Mouse (Mus musculus) heart, adult 2 months (tissue): Measurements from ENCODE around the gene Fbxo2. TPM values are rescaled to one million over a fixed set of nuclear protein-coding genes. Genes with fewer than 3 reads are reported as not detected.

ENCODE experiments used
- DNase-seq, 2 experiments: peaks; one replicate each; pipeline ENCODE4 v3.0.0; 2021
- H3K27ac ChIP-seq: fragments of 200-600 bp; 2 replicates; pipeline ENCODE4 v1.8.1; 2022
- H3K27me3 ChIP-seq: fragments of 200-500 bp; 2 replicates; pipeline ENCODE4 v1.6.1; 2012; ENCODE audit warnings: mild to moderate bottlenecking, low read length, inconsistent platforms, mixed read lengths; ENCODE audit not compliant: control insufficient read depth, insufficient read depth
- H3K36me3 ChIP-seq: fragments of 200-500 bp; 2 replicates; pipeline ENCODE4 v1.6.1; 2012; ENCODE audit warnings: low read length, inconsistent platforms; ENCODE audit not compliant: control insufficient read depth, insufficient read depth
- H3K4me1 ChIP-seq: fragments of 200-500 bp; 2 replicates; pipeline ENCODE4 v1.6.1; 2011; ENCODE audit warnings: low read length; ENCODE audit not compliant: control insufficient read depth, insufficient read depth
- H3K4me3 ChIP-seq: fragments of 200-600 bp; 2 replicates; pipeline ENCODE4 v1.8.1; 2022
- H3K79me2 ChIP-seq: fragments of 200-500 bp; replicated peaks from 2 replicates; pipeline ENCODE4 v1.6.1; 2012; ENCODE audit warnings: mild to moderate bottlenecking, inconsistent platforms, low read length, moderate library complexity, mixed read lengths; ENCODE audit not compliant: control insufficient read depth, insufficient read depth
- H3K9ac ChIP-seq: fragments of 200-500 bp; 2 replicates; pipeline ENCODE4 v1.6.1; 2012; ENCODE audit warnings: low read depth, mild to moderate bottlenecking, control low read depth, inconsistent platforms, low read length, mixed read lengths
- CTCF ChIP-seq: fragments of 200-600 bp; IDR thresholded peaks from 2 replicates; pipeline ENCODE4 v1.8.1; 2022; ENCODE audit warnings: antibody characterized with exemption, mild to moderate bottlenecking, moderate library complexity
- EP300 ChIP-seq: fragments of 200-500 bp; IDR thresholded peaks from 2 replicates; pipeline ENCODE4 v1.6.1; 2011; ENCODE audit warnings: low read depth, low read length, control low read depth; ENCODE audit not compliant: insufficient read depth
- POLR2A ChIP-seq: fragments of 200-500 bp; IDR thresholded peaks from 2 replicates; pipeline ENCODE4 v1.6.1; 2011; ENCODE audit warnings: mild to moderate bottlenecking, low read depth, low read length, control low read depth; ENCODE audit not compliant: insufficient read depth
- WGBS: fragments of 180-500 bp; shearing (Covaris S2); methylation state at CpG from one replicate; pipeline ENCODE4 v1.1.7; 2018; 5-methylcytosine and 5-hydroxymethylcytosine counted together
- intact Hi-C: fragments of 180-260 bp; cut with DNase I; formaldehyde crosslinking; loops from one replicate; pipeline ENCODE4 v1.15.1; 2025
- long read RNA-seq: library from polyadenylated mRNA; stranded (forward); transcript quantifications from one replicate; pipeline ENCODE4 v2.0.0, GENCODE M21; 2021
- polyA plus RNA-seq: library from polyadenylated mRNA; depleted of rRNA; stranded (reverse); fragments of >200 nt; gene quantifications from 2 replicates; pipeline ENCODE4 v1.2.3, GENCODE M21; 2012; rRNA removed
- total RNA-seq, 2 experiments: library from RNA; stranded (reverse); gene quantifications; 2 replicates each; pipeline ENCODE4 v1.2.3; 2021

The Fbxo2 gene
- under 1 TPM in 1 of 2 experiments, not detected in 1; 0.31 TPM for total RNA-seq
- polyA plus RNA-seq = 0.47 and 0.59 TPM in 2 replicates
- long read RNA-seq = 0 reads

DNA sequence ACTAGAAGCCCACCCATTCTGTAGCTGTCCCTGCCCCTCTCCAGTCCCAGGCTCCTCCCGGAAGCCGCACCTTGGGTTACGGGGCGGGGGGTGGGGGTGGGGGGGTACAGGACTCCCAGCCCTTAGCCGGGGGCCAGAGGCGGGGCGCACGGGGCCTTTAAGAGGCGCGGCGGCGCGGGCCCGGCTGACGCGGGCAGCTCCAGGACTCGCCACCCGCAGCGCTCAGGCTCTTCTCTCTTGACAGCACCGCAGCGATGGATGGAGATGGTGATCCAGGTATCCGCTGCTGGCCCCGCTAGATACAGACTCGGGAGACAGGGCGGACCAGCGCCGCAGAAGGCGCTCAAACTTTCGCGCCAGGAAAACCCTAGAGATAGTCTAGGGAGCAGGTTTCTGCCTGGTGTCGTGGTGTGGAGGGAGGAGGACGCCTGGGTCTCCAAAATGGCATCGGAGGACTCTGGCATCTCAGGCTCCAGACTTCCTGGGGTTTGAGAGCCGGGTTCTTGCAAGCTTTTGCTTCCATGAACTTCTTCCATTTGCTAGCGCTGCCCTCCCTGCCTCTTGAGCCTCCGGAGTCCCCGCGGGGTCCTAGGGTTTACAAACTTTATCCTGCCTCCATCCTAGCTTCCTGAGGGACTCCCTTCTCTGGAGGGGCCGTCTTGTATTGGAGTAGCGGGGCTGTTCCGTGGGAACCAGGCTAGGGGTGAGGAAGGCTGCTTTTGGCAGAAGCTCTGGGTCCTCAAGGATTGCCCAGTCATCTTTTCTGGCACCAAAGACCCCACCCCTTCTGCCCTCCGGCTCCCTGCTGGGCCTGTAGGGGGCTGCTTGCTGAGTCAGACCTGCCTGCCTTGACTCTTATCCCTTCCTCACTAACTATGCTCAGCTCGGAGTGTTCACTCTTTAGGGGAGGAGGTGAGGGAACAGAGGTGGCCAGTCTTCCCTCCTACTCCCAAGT, at the start of gene Fbxo2, which contains the start of gene Fbxo44:
Gene Fbxo2 (plus strand): TSS at position 186 of the 955 bp plus-strand sequence.
Gene Fbxo44 (minus strand): TSS at position 47 of the 955 bp plus-strand sequence.
- TF ChIP-seq EP300 = no peak
- TF ChIP-seq CTCF = no peak
- TF ChIP-seq POLR2A = no peak
- Histone ChIP-seq H3K4me1 (peaks cover 1% of the 10 kb centered on the region; the same call in 1 of the 2 replicates), H3K9ac (peak within 1 kb of the TSS; percentile 94), H3K36me3 (no peaks in the 10 kb centered on the region), H3K4me3 (peak within 1 kb of the TSS; percentile 67), H3K27ac (peak within 1 kb of the TSS; percentile 64), H3K27me3 (peaks cover 6% of the 10 kb centered on the region; the same call in 1 of the 2 replicates), H3K79me2 (no peaks in the 10 kb centered on the region)
- peak in 1 of 2 experiments; percentile 33 for DNase-seq
- 2% methylated on average over 43 of the region's 43 CpGs for WGBS
- intact Hi-C loops = no loop called here

DNA sequence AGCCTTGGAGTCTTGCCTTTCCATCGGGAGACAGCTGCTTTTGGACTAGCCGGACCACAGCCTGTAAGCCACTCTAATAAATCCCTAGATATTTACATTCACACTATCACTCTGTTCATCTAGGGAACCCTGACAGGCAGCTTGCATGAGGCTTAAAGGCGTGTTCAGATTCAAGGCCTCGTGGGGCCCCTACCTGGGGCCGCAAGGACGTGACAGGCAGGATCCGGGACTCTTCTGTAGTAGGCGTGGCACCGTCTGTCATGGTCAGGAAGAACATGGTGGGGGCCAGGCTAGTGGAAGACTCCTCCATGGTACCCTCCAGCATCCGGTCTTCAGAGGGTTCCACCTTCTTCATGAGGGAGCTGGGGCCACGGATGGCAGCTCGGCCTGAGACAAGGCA, 47.9 kb upstream of the Fbxo2 start:
- TF ChIP-seq POLR2A (no peak), CTCF (no peak), EP300 (no peak)
- H3K36me3 ChIP-seq = no peaks in the 10 kb centered on the region
- no peak overlapping the region for H3K27ac ChIP-seq
- WGBS = 82% methylated on average over 12 of the region's 12 CpGs
- intact Hi-C loops = no loop called here
- no peak overlapping the region for H3K4me3 ChIP-seq
- H3K9ac ChIP-seq = no peak overlapping the region
- no peaks in the 10 kb centered on the region for H3K79me2 ChIP-seq
- H3K4me1 ChIP-seq = no peaks in the 10 kb centered on the region
- DNase-seq = no peak
- H3K27me3 ChIP-seq = no peaks in the 10 kb centered on the region

DNA sequence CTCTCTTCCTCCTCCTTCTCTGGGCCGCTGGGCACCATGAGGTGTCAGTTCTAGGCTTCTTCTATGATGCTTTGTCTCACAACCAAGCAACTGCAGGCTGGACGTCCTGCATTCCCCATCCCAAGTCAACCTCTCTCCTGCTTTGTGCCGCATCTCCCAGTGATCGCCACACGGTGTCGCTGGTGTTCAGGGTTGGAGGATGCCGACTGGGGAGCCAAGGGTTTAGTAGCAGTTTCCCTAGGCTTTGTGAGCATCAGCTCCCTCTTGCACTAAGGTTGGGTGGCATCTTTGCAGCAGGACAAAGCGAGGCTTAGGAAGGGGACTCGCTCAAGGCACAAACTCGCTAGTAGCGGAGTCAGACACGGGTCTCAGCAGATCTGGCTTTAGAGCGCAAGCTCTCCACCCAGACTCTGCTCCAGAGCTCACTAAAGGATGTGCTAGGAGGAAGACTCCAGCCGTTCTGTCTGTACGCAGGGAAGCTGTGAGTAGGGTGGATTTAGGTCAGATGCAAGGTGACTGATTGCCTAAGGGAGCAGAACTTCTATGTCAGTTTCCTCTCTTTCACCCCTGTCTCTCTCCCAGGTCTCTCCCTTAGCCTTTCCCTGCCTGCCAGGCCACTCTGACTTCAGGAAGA, 45.5 kb upstream of the Fbxo2 start:
- no peak overlapping the region for H3K9ac ChIP-seq
- TF ChIP-seq POLR2A (no peak), CTCF (peak; percentile 97), EP300 (peak; percentile 91)
- no peak overlapping the region for H3K27ac ChIP-seq
- no peaks in the 10 kb centered on the region for H3K27me3 ChIP-seq
- no peaks in the 10 kb centered on the region for H3K4me1 ChIP-seq
- H3K36me3 ChIP-seq = no peaks in the 10 kb centered on the region
- WGBS = 4% methylated on average over 15 of the region's 15 CpGs
- DNase-seq = peak; percentile 77 to 87
- intact Hi-C loops = loop anchor here (1.0 to 2.0 kb wide), 2 partner anchors 52 to 314 kb away; no protein-coding TSS in a partner anchor
- H3K79me2 ChIP-seq = no peaks in the 10 kb centered on the region
- H3K4me3 ChIP-seq = no peak overlapping the region

DNA sequence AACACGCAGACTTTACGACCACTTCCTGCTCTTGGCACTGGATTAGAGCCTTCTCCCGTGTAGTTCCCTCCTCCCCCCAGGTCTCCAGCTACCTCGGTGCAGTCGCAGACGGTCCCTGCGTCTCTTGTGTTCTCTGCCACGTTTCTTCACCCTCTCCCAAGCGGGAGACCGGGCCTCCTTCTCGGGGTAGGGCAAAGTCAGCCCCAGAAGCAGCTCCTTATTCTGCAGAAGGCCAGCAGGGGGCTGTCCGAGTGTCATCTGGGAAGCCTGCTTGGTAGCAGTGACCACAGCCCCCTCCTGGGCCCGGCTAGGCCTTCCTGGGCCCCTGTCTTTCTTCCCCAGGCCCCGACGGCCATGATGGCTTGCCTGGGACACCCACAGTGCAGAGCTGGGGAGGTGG, 45.0 kb upstream of the Fbxo2 start:
- Histone ChIP-seq H3K27ac (no peak overlapping the region), H3K4me1 (no peaks in the 10 kb centered on the region), H3K27me3 (no peaks in the 10 kb centered on the region), H3K79me2 (no peaks in the 10 kb centered on the region), H3K4me3 (no peak overlapping the region), H3K9ac (no peak overlapping the region), H3K36me3 (no peaks in the 10 kb centered on the region)
- intact Hi-C loops = loop anchor here (2.0 kb wide), 1 partner anchor 313 kb away; no protein-coding TSS in a partner anchor
- DNase-seq = peak; percentile 24 to 35
- TF ChIP-seq EP300 (no peak), CTCF (peak; percentile 64)
- 5% methylated on average over 15 of the region's 15 CpGs for WGBS

DNA sequence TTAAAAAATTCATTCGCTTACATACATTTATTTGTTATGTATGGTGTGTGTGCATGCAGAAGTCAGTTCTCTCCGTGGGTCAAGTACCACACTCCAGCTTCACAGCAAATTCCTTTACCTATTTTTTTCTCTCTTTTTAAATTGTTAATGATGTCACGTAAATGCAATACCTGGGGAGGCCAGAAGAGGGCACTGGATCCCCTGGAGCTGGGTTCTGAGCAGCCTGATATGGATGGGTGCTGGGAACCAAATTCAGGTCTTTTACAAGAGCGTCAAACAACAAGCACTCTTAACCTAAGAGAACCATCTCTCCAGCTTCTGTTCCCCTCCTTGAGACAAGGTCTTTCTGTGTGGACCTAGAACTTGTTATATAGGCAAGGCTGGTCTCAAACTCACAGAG, 43.8 kb upstream of the Fbxo2 start:
- WGBS = 78% methylated on average over 4 of the region's 4 CpGs
- Histone ChIP-seq H3K4me1 (no peaks in the 10 kb centered on the region), H3K9ac (no peak overlapping the region), H3K27me3 (no peaks in the 10 kb centered on the region), H3K4me3 (no peak overlapping the region), H3K27ac (no peak overlapping the region), H3K36me3 (no peaks in the 10 kb centered on the region), H3K79me2 (no peaks in the 10 kb centered on the region)
- intact Hi-C loops = no loop called here
- DNase-seq = no peak
- TF ChIP-seq CTCF = peak; percentile 36
- no peak for TF ChIP-seq EP300

- WGBS = 64% methylated on average over 4 of the region's 4 CpGs
- H3K4me1 ChIP-seq = no peaks in the 10 kb centered on the region
- TF ChIP-seq POLR2A (no peak), CTCF (peak; percentile 41), EP300 (no peak)
- no peak for DNase-seq
- no peak overlapping the region for H3K4me3 ChIP-seq
- no peaks in the 10 kb centered on the region for H3K36me3 ChIP-seq
- no peak overlapping the region for H3K9ac ChIP-seq
- no peaks in the 10 kb centered on the region for H3K79me2 ChIP-seq
- no peaks in the 10 kb centered on the region for H3K27me3 ChIP-seq
- H3K27ac ChIP-seq = no peak overlapping the region
- intact Hi-C loops = no loop called here
Measured at GRCm38 (mm10) chr4:148117392-148117791, 43.0 kb upstream of the Fbxo2 start.
